Mouse (Mus musculus): ENCODE measurements around the gene Bach1. TPM values are rescaled to one million over a fixed set of nuclear protein-coding genes. Genes with fewer than 3 reads are reported as not detected.
A peak's percentile ranks its signal among the peaks of the same experiment; 100 is the strongest.

Bach1 gene
- polyA plus RNA-seq, 1 experiment from 2014 or later = 8.9 TPM

DNA sequence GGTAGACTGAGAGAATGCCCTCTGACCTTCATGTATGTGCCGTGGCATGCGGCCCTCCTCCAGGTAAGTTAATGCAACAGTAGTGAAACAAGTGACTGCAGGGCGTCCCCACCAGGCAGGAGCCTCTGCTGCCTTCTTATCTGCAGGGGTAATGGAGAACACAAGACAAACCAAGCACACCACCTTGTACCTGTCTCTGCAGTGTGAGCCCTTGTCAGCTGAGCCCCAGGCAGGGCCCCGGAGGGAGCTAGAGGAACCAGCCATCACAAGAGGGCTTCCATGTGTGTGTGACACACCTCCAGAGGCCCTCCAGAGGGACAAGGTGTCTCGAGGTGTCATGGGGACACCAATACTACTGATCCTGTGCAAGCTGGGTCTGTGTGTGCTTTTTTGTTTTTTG, 26.5 kb downstream of the Bach1 start:
- Histone ChIP-seq H3K9ac (no peak overlapping the region), H3K27ac (ENCODE audit: low read depth) (no peak overlapping the region), H3K27me3 (ENCODE audit: insufficient read depth, low read length) (no peaks in the 10 kb centered on the region), H3K9me3 (ENCODE audit: low read depth, low read length) (no peaks in the 10 kb centered on the region), H3K4me1 (ENCODE audit: insufficient read depth) (no peaks in the 10 kb centered on the region), H3K4me3 (ENCODE audit: low read depth, low read length) (no peak overlapping the region), H3K36me3 (ENCODE audit: insufficient read depth) (peaks cover 49% of the 10 kb centered on the region), H3K4me2 (no peak overlapping the region)
- DNase-seq (no peak), ATAC-seq (ENCODE audit: insufficient read depth) (no peak)
- 69% methylated on average over 5 of the region's 5 CpGs for WGBS
- TF ChIP-seq CTCF (IDR thresholded peaks at IDR 0.05; ENCODE audit: low read depth) = no peak

- H3K9ac ChIP-seq = no peak overlapping the region
- WGBS = 61% methylated on average over 21 of the region's 21 CpGs
- H3K27me3 ChIP-seq (ENCODE audit: insufficient read depth, low read length) = no peaks in the 10 kb centered on the region
- H3K36me3 ChIP-seq (ENCODE audit: insufficient read depth) = peaks cover 54% of the 10 kb centered on the region
- H3K4me3 ChIP-seq (ENCODE audit: low read depth, low read length) = no peak overlapping the region
- H3K9me3 ChIP-seq (ENCODE audit: low read depth, low read length) = no peaks in the 10 kb centered on the region
- H3K4me1 ChIP-seq (ENCODE audit: insufficient read depth) = no peaks in the 10 kb centered on the region
- H3K4me2 ChIP-seq = no peak overlapping the region
- TF ChIP-seq CTCF (IDR thresholded peaks at IDR 0.05; ENCODE audit: low read depth) = no peak
- ATAC-seq (ENCODE audit: insufficient read depth) = peak; percentile 87
- H3K27ac ChIP-seq (ENCODE audit: low read depth) = no peak overlapping the region
- peak; percentile 66 for DNase-seq
These were observed 27.2 kb downstream of the Bach1 start for GRCm38 (mm10) chr16:87725963-87726362.

- H3K27me3 ChIP-seq (ENCODE audit: insufficient read depth, low read length) = no peaks in the 10 kb centered on the region
- H3K36me3 ChIP-seq (ENCODE audit: insufficient read depth) = peaks cover 52% of the 10 kb centered on the region
- no peak overlapping the region for H3K9ac ChIP-seq
- TF ChIP-seq CTCF (IDR thresholded peaks at IDR 0.05; ENCODE audit: low read depth) = no peak
- H3K4me1 ChIP-seq (ENCODE audit: insufficient read depth) = no peaks in the 10 kb centered on the region
- 72% methylated on average over 6 of the region's 6 CpGs for WGBS
- ATAC-seq (ENCODE audit: insufficient read depth) = peak; percentile 16
- no peak overlapping the region for H3K27ac ChIP-seq (ENCODE audit: low read depth)
- no peak overlapping the region for H3K4me3 ChIP-seq (ENCODE audit: low read depth, low read length)
- H3K9me3 ChIP-seq (ENCODE audit: low read depth, low read length) = no peaks in the 10 kb centered on the region
- DNase-seq = no peak
- no peak overlapping the region for H3K4me2 ChIP-seq
These were observed 27.6 kb downstream of the Bach1 start for GRCm38 (mm10) chr16:87726369-87726768.

DNA sequence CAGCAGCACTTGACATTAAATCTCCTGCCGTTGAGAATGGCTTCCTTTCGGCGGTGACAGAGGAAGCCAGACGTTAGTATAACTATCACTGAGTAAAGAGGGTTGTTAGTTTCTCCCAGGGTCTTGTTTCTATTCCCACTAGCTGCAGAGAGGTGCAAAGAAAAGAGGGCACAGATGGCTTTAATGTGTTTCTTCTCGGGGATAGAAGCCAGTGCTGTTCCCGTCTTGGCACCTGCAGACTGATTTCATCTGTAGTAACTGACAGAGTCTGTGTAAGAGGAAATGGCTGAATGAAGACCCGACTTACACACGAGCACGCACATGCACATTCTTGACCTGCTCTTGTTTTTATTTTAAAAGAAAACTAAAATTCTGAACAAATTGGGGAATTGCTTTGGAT, 28.5 kb downstream of the Bach1 start:
- no peak for DNase-seq
- H3K4me3 ChIP-seq (ENCODE audit: low read depth, low read length) = no peak overlapping the region
- no peak overlapping the region for H3K9ac ChIP-seq
- no peaks in the 10 kb centered on the region for H3K4me1 ChIP-seq (ENCODE audit: insufficient read depth)
- H3K4me2 ChIP-seq = no peak overlapping the region
- H3K27me3 ChIP-seq (ENCODE audit: insufficient read depth, low read length) = no peaks in the 10 kb centered on the region
- 73% methylated on average over 9 of the region's 9 CpGs for WGBS
- H3K9me3 ChIP-seq (ENCODE audit: low read depth, low read length) = no peaks in the 10 kb centered on the region
- ATAC-seq (ENCODE audit: insufficient read depth) = no peak
- no peak overlapping the region for H3K27ac ChIP-seq (ENCODE audit: low read depth)
- TF ChIP-seq CTCF (IDR thresholded peaks at IDR 0.05; ENCODE audit: low read depth) = no peak
- H3K36me3 ChIP-seq (ENCODE audit: insufficient read depth) = peaks cover 48% of the 10 kb centered on the region

DNA sequence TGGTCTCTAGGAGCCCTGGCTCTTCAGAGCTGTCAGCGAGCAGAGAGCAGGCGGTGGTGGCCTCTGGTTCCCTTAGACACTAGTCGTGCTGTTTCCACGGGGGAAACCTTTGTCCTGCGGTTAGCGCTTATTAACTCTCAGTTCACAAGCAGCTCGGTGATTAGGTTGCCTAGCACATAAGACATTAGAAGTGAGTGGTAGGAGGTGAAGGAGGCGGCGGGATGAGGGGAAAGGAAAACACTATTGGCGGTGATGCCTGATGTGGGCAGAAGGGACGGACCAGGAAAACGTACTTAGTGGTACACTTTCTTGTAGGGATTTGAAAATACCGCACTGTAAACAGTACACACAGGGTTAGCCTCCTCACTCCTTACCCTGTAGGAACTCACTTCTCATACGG, 29.2 kb downstream of the Bach1 start:
- H3K27ac ChIP-seq (ENCODE audit: low read depth) = no peak overlapping the region
- no peak for TF ChIP-seq CTCF (IDR thresholded peaks at IDR 0.05; ENCODE audit: low read depth)
- H3K9ac ChIP-seq = no peak overlapping the region
- 81% methylated on average over 14 of the region's 14 CpGs for WGBS
- no peaks in the 10 kb centered on the region for H3K4me1 ChIP-seq (ENCODE audit: insufficient read depth)
- DNase-seq = no peak
- no peak overlapping the region for H3K4me3 ChIP-seq (ENCODE audit: low read depth, low read length)
- no peaks in the 10 kb centered on the region for H3K27me3 ChIP-seq (ENCODE audit: insufficient read depth, low read length)
- no peak overlapping the region for H3K4me2 ChIP-seq
- H3K36me3 ChIP-seq (ENCODE audit: insufficient read depth) = peaks cover 44% of the 10 kb centered on the region
- no peak for ATAC-seq (ENCODE audit: insufficient read depth)
- H3K9me3 ChIP-seq (ENCODE audit: low read depth, low read length) = no peaks in the 10 kb centered on the region

DNA sequence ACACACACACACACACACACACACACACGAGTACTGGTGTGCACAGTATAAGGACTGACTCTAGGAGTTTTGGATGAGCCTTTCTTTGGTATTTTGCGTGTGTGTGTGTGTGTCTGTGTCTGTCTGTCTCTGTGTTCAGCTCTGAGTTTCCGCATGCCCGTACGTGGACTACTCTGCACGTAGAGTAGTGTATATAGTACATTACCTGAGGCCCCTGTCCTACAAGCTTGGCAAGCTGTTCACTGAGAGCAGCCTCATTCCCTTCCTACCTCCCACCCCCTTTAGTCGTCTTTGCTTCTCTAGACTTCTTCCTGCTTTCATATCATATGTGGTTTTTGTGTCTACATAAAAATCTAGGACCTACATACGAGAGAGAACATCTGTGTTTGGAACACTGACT, 30.0 kb downstream of the Bach1 start:
- no peak overlapping the region for H3K4me3 ChIP-seq (ENCODE audit: low read depth, low read length)
- TF ChIP-seq CTCF (IDR thresholded peaks at IDR 0.05; ENCODE audit: low read depth) = no peak
- ATAC-seq (ENCODE audit: insufficient read depth) (no peak), DNase-seq (no peak)
- no peak overlapping the region for H3K27ac ChIP-seq (ENCODE audit: low read depth)
- H3K4me1 ChIP-seq (ENCODE audit: insufficient read depth) = no peaks in the 10 kb centered on the region
- no peaks in the 10 kb centered on the region for H3K9me3 ChIP-seq (ENCODE audit: low read depth, low read length)
- no peak overlapping the region for H3K4me2 ChIP-seq
- peaks cover 36% of the 10 kb centered on the region for H3K36me3 ChIP-seq (ENCODE audit: insufficient read depth)
- H3K9ac ChIP-seq = no peak overlapping the region
- H3K27me3 ChIP-seq (ENCODE audit: insufficient read depth, low read length) = no peaks in the 10 kb centered on the region
- WGBS = 89% methylated on average over 8 of the region's 8 CpGs

DNA sequence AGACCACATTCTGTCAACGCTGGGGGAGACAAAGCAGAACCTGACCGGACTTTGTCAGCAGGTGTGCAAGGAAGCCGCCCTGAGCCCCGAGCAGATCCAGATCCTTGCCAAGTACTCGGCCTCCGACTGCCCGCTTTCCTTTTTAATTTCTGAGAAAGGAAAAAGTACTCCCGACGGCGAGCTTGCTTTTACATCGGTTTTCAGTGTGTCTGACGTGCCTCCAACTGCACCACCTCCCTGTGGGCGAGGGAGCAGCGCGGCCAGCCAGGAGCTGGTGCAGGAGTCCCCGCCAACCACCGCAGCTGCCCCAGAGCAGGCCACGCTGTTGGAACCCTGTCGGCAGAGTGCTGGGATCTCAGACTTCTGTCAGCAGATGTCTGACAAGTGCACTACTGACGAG, 30.7 kb downstream of the Bach1 start:
- Histone ChIP-seq H3K4me3 (ENCODE audit: low read depth, low read length) (no peak overlapping the region), H3K4me1 (ENCODE audit: insufficient read depth) (no peaks in the 10 kb centered on the region), H3K27ac (ENCODE audit: low read depth) (no peak overlapping the region), H3K9ac (no peak overlapping the region), H3K4me2 (no peak overlapping the region), H3K27me3 (ENCODE audit: insufficient read depth, low read length) (no peaks in the 10 kb centered on the region), H3K9me3 (ENCODE audit: low read depth, low read length) (no peaks in the 10 kb centered on the region), H3K36me3 (ENCODE audit: insufficient read depth) (peaks cover 36% of the 10 kb centered on the region)
- no peak for ATAC-seq (ENCODE audit: insufficient read depth)
- TF ChIP-seq CTCF (IDR thresholded peaks at IDR 0.05; ENCODE audit: low read depth) = no peak
- WGBS = 89% methylated on average over 20 of the region's 20 CpGs
- no peak for DNase-seq

GRCm38 (mm10) chr16:87734868-87735381, 36.2 kb downstream of the Bach1 start:
- DNase-seq (no peak), ATAC-seq (ENCODE audit: insufficient read depth) (no peak)
- Histone ChIP-seq H3K27ac (ENCODE audit: low read depth) (no peak overlapping the region), H3K9ac (no peak overlapping the region), H3K9me3 (ENCODE audit: low read depth, low read length) (no peaks in the 10 kb centered on the region), H3K27me3 (ENCODE audit: insufficient read depth, low read length) (no peaks in the 10 kb centered on the region), H3K4me2 (no peak overlapping the region), H3K4me3 (ENCODE audit: low read depth, low read length) (no peak overlapping the region), H3K4me1 (ENCODE audit: insufficient read depth) (no peaks in the 10 kb centered on the region), H3K36me3 (ENCODE audit: insufficient read depth) (peaks cover 11% of the 10 kb centered on the region)
- 87% methylated on average over 4 of the region's 4 CpGs for WGBS
- TF ChIP-seq CTCF (IDR thresholded peaks at IDR 0.05; ENCODE audit: low read depth) = no peak

Measured in lung, embryonic 14.5 days (tissue).